Mouse (Mus musculus): ENCODE measurements around the gene Maco1.

GRCm38 (mm10) chr4:134776246-134776645 lies 76.9 kb downstream of the Maco1 start:
- TF ChIP-seq CTCF (IDR thresholded peaks at IDR 0.05; ENCODE audit: borderline replicate concordance, insufficient read depth, low read depth, low read length) (no peak), POLR2A (IDR thresholded peaks at IDR 0.05; ENCODE audit: borderline replicate concordance, insufficient read depth, low read length) (no peak)

All from cerebellum, adult 2 months (tissue).